Mouse (Mus musculus): ENCODE results near the gene Mrps7.
"Not testable (repeated sequence)": the region's sequence is repeated elsewhere in the genome, so short reads cannot be mapped to it uniquely, and the experiment has no call there.

Mrps7 gene

GRCm38 (mm10) chr11:115628465-115629101 is 24.9 kb downstream of the Mrps7 start:
- no peak for DNase-seq (ENCODE audit: low spot score)

DNA sequence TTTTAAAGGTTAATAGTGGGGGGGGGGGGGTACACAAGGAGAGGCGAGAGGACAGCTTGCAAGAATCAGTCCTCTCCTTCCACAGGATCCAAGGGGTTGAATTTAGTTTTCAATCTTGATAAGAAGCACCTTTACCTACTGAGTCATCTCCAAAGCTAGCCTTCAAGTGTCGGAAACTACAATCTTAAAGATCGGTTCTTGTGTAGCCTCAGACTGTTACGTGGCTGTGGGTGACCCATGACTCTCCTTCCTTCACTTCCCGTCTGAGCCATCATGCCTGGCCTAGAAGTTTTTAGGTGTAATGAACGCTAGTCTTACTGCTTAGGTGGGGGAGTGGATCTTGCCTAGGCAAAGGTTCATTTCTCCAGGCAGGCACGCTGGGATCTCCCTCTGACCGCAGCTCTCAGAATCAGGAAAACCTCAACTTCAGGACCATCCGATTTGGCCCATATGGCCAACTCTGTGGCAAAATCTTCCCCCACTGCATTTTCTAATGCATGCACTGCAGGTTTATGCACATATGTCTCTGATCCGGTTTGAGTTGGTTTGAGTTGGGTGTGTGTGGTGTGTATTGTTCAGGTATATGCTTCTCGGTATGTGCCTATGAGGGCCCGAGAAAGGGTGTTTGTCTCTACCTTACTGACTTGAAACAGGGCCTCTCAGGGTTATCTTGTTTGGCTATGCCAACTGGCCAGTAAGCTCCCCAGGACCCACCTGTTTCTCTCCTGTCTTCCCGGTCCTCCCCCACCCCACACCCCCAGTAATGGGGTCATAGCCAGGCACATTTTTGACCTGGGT is 26.2 kb downstream of the Mrps7 start:
- no peak for DNase-seq (ENCODE audit: low spot score)

DNA sequence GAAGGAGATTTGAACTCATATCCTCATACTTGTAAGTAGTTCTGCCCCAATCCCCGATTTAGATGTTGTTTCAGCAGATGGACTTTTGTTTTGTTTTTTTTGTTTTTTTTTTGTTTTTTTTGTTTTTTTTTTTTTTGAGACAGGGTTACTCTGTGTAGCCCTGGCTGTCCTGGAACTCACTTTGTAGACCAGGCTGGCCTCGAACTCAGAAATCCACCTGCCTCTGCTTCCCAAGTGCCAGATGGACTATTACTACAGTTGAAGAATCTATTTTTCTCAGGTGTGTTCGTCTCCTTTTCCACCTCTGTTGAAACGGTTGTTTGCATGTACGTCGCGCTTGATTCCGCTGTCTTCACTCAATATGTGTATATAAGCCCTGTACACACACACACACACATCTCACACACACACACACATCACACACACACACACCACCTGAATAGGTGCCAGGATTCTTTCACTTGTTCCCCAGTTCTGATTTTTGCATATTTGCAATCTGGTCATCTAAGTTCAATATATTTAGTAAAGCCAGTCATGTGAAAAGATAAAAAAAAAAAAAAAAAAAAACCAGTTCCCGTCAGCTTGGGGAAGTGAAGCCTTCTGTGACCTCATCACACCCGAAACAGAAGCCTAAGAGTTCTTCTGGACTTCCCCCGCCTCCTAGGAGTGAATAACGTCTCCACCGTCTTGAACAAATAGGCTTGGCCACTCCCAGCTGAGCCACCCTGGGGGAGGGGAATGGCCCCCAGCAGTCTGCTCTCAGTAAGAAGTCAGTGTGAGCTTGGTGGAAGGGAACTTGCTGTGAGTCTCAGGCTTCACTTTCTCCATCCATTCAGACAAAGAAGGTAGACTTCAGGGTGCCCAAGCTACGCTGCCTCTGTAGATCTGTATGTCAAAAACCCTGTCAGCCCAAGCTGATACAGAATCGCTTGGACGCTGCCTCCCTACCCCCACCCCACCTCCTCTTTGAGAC is 27.1 kb downstream of the Mrps7 start:
- no peak for DNase-seq (ENCODE audit: low spot score)

DNA sequence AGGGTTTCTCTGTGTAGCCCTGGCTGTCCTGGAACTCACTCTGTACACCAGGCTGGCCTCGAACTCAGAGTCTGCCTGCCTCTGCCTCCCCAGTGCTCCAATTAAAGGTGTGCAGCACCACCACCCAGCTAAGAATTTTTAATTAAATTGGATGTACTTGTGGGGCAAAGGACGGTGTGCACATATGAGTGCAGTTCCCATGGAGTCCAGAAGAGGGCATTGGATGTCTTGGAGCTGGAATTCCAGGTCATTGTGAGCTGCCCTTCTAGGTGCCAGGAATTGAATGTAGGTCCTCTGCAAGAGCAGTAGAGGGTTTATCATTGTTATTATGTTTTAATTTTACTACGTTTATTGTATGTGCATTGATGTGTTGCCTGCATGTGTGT is 27.8 kb downstream of the Mrps7 start:
- no peak for DNase-seq (ENCODE audit: low spot score)

DNA sequence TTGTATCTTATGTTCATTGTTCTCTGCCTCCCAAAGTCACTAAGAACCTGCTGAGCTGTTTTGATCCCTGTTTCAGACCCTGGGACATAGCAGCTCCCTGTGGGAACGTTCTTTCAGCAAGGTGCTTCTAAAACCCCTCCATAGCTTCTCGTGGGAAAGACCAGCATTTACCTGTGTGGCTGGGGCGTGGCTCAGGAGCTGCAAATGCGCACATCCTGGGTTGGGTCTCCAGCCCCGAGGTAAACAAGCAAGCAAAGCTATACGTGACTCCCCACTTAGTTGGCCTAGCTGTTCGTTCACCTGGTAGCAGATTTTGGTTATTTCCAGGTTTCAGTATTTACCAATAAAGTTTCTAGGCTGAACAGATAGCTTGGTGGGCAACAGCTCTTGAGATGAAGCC is 28.5 kb downstream of the Mrps7 start:
- DNase-seq (ENCODE audit: low spot score) = no peak

GRCm38 (mm10) chr11:115632862-115633261 is 29.1 kb downstream of the Mrps7 start:
- no peak for DNase-seq (ENCODE audit: low spot score)

GRCm38 (mm10) chr11:115634109-115634508 is 30.4 kb downstream of the Mrps7 start:
- no peak for DNase-seq (ENCODE audit: low spot score)

GRCm38 (mm10) chr11:115635041-115635440 is 31.3 kb downstream of the Mrps7 start:
- no peak for DNase-seq (ENCODE audit: low spot score)

DNA sequence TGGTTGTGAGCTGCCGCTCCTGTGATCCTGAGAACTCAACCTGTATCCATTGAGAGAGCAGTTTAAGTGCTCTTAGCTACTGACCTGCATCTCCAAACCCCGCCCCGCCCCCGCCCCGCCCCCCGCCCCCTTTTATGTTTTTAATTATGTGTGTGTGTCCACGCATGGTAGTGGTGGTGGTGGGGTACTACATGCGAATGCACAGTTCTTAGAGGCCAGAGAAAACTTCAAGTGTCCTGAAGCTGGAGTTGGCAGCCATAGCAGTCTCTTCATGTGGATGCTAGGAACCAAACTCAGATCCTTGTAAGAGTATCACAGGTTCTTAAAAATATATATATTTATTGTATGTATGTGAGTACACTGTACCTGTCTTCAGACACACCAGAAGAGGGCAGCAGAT is 31.8 kb downstream of the Mrps7 start:
- no peak for DNase-seq (ENCODE audit: low spot score)

DNA sequence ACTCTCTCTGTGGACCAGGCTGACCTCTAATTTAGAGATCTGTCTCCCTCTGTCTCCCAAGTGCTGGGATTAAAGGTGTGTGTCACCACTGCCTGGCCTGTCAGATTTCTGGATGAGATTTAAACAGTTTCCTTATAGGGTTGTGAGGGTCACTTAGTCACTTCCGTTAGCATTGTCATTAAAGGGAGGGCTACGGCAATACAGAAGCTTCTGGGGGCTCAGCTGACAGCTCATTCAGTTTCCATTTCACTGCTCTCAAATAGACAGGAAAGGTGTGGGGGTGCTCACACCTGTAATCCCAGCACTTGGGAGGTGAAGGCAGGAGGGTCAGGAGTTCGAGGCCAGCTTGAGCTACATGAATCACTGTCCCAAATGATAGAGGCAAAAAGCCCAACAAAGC is 33.2 kb downstream of the Mrps7 start:
- DNase-seq (ENCODE audit: low spot score) = no peak

DNA sequence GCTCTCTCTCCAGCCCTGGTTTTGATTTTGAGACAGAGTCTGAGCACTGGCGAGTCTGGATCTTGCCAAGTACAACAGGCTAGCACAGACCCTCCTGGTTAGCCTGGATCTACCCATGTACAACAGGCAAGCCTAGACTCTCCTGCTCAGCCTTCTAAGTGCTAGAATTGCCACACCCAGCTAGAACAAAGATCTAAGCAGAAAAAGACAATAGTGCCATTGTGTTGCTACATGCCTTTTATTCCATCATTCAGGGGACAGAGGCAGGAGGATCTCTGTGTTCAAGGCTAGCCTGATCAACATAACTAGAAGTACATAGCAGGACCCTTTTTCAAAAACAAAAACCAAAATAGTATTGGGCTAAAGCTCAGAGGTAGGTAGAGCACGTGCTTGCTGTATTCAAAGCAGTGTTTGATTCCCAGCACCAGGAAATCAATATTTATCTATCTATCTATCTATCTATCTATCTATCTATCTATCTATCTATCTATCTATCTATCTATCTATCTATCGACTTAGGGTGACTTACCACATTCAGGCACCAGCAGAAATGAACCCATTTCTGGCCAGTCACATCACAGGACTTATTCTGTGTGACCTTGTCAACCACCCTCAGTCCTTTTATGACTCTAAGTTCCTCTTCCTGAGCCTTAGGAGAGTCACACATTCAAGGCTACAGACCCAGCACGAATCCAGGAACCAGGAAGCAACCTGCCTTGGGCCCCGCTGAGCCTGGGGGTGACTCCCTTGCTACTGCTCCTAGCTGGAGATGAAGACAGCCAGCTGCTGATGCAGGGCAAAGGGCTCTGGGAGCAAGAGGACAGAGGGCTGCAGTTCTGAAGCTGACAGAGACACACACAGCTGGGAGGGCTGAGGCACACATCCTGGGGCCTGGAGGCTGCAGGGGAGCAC is 35.0 kb downstream of the Mrps7 start:
- DNase-seq (ENCODE audit: low spot score) = no peak

DNA sequence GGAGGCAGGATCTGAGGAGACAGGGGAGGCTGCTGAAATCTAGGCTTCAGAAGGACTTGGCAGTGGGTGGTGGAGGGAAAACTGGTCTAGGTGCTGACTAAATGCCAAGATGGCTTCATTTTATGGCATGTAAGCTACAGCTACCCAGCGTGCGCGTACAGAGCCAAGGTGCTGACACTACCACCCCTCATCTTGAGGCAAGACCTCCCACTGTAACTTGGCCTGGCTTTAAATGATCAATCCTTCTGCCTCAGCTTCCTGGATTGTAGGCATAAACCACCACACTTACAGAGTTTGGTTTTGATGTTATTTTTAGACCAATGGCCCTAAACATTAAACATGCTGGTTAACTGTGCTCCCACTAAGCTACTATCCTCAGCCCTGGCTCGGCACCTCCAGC is 35.8 kb downstream of the Mrps7 start:
- no peak for DNase-seq (ENCODE audit: low spot score)

GRCm38 (mm10) chr11:115640311-115640828 is 36.6 kb downstream of the Mrps7 start:
- DNase-seq (ENCODE audit: low spot score) = no peak

DNA sequence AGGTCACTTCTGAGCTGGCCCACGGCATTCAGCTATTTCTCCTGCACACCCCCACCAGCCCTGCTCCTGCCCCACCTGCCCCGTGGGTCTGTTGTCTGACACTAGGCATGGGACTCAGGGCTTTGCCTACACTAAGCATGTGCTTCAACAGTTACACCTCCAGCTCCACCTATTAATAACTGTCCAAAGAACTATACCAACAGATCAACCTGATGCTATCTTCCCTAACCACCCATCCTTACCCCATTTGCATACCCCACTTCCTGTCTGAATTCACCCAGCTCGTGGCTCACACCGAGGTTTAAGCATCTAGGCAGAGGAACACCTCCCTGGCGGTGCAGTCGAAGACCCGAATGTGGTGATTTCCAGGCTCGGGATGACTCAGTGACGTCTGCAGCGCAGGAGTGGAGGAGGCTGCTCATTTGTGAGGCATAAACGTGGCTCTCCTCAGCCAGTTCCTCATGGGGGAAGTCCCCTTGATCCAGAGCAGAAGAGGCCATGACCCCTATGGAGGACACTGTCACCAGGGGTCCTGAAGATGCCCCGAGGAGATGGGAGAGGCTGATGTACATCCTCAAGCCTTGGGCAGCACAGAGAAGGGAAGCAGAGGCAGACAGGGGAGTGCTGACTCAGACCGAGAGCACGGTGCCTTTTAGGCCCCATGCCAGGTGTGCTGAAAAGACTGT is 37.4 kb downstream of the Mrps7 start:
- DNase-seq (ENCODE audit: low spot score) = no peak

DNA sequence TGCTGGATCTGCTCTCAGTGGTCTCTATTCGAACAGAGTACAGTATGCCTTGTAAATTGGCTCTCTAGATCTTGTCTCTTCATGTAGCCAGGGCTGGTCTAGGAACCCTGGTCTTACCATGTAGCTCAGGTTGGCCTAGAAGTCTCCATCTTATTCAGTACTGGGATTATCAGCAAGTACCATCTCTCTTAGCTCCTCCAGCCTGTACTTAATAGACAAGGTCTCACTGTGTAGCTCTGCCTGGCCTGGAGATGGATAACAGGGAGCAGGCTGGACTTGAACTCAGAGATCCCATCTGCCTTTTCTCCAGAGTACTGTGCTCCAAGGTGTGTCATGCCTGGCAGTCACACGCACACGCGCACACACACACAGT is 37.9 kb downstream of the Mrps7 start:
- DNase-seq (ENCODE audit: low spot score) = no peak

GRCm38 (mm10) chr11:115642705-115643104 is 39.0 kb downstream of the Mrps7 start:
- no peak for DNase-seq (ENCODE audit: low spot score)

DNA sequence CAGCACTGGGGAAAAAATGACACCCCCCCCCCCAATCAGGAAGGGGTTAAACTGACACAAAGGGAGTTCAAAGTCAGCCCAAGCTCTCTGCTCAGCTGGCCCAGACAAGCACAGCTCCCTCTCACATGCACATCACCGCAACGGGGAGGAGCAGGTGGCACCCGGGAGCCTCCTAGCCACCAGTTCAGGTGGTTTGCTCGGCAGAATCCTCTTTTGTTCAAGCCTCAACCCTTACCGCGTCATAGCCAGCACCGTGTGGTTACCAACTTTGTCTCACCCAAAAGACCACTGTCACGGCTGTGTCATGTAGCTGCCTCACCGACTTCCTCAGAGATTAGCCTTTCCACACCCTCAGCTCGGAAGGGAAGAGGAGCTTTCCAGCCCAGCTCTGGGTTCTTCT is 39.5 kb downstream of the Mrps7 start:
- no peak for DNase-seq (ENCODE audit: low spot score)

GRCm38 (mm10) chr11:115644308-115644707 is 40.6 kb downstream of the Mrps7 start:
- DNase-seq (ENCODE audit: low spot score) = no peak

- DNase-seq (ENCODE audit: low spot score) = not testable (repeated sequence)
These were observed 41.8 kb downstream of the Mrps7 start for GRCm38 (mm10) chr11:115645498-115645897.

GRCm38 (mm10) chr11:115646439-115646838 is 42.7 kb downstream of the Mrps7 start:
- DNase-seq (ENCODE audit: low spot score) = no peak

DNA sequence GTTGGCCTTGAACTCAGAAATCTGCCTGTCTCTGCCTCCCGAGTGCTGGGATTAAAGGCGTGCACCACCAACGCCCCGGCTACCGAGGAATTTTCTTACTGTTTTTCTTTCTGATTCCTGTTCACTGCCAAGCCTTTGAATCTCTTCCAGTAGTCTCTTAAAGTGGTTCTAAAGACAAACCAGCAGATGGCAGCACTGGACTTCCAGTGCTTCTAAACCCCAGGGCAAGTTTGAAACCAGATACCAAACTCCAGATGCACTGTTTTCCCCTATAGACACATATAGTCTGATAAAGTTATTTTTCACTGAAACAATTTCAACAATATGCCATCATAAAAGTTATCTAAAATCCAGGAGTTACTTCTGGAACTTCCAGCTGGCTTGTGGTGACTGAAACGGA is 43.7 kb downstream of the Mrps7 start:
- DNase-seq (ENCODE audit: low spot score) = no peak

All from ovary, adult 18-20 months (tissue).